Mouse (Mus musculus): ENCODE data around the gene Dock4.

Dock4 gene

DNA sequence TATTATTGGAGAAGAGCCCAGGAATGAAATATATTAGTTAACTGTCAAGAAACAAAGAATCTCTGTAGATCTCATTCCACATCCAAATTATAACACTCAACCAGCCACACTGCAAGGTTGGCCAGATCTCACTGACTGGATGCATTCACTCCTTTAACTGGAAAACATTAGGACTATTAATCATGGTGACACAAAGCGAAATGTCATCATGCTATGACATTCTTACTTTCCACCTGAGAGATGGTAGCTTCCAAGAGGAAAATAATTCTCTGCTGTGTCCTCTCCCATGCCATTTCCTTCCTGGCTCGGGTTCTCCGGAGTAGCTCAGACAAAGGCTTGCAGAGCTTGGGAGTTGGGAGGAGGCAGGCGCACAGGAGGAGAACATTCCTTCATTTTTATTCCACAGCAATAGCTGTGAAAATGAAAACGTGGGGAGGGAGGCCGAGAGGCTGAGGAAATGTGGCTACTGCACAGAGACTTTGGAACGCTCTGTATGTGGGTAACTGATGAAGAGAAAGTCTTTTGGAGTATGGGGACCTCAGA is 17.0 kb downstream of the Dock4 start:
- DNase-seq (ENCODE audit: low read depth, low spot score): no peak

DNA sequence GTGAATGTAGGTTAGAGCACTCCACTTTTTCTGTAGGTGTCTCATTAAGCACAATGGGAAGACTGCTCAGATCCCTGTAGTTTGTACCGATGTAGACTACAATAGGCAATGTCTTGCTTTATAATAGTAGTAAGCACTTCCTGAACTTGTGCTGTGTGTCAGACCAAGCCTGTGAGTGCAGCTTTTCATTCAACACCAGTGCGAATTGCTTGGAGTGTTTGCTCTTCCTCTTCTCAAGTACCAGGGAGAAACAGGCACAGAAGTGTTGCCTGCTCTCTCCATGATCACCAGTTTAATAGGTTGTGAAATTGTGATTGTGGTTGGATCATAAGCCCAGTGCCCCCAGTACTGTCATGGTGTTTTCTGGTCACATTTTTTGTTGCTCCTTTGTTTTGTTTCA is 18.1 kb downstream of the Dock4 start:
- no peak for DNase-seq (ENCODE audit: low read depth, low spot score)

DNA sequence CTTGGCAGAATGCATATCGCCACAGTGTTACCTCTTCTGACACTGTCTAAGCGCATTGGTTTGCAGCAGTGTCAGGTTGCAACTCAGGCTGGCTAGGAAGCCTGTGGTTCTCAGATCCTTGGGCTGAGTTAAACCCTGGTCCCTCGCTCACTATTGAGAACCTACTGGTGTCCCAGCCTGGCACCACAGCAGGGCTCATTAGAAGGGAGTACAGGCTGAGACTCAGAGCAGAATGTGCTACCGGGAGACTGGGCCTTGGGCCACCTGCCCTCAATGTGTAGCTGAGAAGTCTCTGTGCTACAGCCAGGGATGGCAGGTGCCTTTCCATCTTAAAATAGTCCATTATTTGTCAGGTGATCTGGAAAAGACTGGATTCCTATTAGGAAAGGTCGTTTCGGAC is 18.5 kb downstream of the Dock4 start:
- DNase-seq (ENCODE audit: low read depth, low spot score): no peak

DNA sequence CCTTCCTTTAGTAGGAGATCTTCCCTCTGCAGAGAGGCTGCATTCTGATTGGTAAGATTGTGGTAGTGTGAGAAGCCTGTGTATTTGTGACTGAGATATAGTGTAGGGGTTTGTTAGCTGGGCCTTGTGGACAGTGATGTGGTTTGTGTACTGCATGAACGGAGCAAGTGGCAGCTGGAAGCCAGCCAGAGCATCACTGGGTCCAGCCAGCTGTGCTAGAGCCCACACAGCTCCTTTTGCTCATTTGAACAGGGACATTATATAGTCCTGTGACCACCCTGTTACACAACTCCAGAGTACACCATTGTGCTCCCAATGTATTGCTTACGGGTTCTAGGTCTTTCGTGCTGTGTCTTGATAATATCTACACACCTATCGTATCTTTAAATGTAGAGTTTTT is 22.5 kb downstream of the Dock4 start:
- no peak for DNase-seq (ENCODE audit: low read depth, low spot score)

DNA sequence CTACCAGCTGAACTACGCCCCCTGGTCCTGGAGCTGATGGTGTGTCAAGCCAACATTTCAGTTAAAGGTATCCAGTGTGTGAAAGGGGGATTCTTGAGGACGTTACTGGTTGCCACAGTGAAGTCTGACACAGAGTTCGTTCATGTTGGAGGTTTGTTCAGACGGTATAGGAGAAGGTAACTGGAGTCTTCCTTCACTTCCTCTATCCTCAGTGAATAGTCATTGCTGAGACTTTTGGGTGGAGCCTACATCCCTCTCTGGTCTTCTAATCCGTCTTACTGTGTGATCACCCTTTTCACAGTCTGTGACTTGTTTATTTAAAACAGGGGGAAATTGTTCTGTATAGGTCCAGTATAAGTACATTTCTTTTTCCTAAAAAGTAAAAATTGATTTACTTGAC is 23.3 kb downstream of the Dock4 start:
- DNase-seq (ENCODE audit: low read depth, low spot score): no peak

DNA sequence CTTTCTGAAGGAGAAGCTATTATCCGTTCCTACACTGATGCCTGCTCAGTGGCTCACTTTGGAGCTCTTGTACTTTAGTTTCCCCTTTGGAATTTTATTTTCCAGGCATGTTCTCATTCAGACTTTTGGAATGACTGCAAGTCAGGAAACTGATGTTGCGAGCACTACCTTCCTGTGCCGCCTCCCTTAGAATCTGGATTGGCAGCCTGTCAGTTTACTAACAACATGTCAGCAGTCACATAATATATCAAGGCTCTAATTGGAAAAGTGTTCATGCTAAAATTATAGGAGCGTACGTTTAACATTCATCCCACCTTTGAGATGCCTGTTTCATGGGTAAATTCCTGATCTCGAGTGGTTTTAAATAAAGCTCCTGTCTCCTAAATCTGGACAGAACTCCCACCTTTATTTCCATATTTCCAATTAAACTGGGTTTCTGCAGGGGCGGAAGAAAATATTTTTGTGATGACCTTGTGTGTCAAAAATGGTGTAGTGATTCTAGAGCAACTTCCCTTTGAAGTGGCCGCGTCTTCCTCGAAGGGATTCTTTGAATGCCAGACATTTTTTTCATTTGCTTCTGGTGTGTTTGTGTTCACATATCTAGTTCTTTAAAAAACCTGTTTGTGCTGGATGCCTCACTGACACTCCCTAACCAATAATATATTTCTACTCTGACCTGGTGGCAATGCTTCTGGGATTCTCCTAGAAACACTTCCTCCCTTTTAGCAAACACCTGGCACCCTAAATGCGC is 26.1 kb downstream of the Dock4 start:
- DNase-seq (ENCODE audit: low read depth, low spot score): no peak

DNA sequence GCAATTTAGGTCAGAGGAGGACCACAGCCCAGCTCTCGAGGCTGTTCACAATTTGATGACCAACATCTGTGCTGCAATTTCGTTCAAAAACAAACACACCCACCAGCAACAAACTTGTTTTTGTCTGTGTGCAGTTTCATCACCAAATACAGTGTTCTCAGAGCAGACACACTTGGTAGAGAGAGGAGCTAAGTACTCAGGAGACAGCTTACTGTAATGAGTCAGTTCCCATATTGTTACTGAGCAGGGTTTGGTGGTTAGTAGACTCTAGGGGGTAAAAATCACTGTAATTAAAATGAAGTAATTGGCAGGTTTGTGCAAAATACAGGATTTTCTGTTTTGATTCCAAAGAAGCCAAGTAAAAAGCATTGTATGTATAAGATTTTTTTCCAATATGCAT is 28.0 kb downstream of the Dock4 start:
- no peak for DNase-seq (ENCODE audit: low read depth, low spot score)

DNA sequence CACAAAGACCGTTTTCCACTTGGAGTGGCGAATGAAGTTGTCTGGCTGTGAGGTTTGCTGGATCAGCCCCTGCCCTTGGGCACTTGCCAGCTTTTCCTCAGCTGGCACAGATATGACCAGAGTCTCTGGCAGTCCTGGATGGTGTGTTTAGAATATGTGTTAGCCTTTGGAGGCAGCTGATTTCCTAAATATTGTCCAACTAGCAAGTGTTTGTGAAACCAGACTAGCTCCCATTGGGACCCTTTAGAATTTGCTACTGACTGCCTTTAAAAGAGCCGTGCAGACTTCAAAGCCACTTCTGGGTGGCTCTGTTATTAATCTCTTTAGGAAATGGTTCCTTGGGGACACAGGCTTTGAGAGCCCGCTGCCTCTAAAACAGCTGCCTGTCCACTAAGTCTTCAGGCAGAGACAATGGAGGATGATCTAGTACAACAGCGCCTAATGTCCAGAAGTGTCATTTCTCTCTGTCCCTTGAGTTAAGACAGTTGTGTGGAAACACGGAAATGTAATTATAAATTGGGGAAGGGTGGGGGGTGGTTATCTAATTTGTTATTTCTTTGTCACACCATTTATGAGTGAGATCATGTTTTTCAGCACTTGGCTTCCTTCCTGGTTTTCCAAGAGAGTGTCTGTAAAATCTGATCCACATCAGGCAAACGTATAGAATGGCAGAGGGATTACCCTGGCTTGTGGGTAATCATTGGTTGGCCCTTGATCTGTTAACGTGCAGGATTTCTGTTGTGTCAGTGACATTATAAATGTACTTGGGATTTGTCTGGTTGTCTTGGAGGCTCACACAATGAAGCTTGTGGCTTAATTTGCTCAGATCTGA is 32.1 kb downstream of the Dock4 start:
- no peak for DNase-seq (ENCODE audit: low read depth, low spot score)

DNA sequence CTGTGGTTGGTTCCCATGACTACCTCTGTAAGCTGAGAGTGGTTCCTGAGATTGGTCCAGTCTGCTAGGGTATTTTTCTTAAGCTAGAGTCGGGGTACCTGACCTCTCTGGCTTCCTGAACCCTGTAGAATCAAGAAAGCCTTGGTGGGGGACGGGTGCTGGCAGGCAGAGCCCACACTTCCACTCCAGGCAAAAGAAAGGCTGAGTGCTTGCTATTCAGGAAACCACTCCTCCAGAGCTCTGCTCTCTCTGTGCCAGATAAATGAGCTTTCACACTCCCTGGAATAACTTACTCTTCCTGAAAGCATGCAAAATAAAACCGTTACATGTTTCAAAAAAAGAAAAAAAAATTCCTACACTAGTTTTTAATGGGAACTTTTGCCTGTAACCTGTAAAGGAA is 38.5 kb downstream of the Dock4 start:
- DNase-seq (ENCODE audit: low read depth, low spot score): peak; percentile 60

DNA sequence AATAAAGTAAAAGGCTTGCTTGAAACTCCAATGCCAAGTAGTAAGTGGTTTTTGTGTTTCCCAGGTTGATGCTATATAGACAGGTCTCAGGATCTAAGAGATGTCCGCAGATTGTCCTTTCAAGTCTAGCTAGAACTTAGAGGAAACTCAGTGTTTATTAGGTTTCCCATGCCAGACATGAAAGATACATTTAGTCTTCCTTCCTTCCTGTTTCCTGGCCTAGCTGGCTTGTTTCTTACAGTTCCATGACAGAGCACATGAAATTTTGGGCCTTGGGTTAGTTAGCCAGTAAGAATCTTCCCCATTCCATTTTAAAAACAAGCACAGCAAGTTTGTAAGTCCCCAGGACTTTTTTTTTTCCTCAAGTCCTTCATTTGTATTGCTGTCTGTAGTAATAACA is 39.5 kb downstream of the Dock4 start:
- no peak for DNase-seq (ENCODE audit: low read depth, low spot score)

DNA sequence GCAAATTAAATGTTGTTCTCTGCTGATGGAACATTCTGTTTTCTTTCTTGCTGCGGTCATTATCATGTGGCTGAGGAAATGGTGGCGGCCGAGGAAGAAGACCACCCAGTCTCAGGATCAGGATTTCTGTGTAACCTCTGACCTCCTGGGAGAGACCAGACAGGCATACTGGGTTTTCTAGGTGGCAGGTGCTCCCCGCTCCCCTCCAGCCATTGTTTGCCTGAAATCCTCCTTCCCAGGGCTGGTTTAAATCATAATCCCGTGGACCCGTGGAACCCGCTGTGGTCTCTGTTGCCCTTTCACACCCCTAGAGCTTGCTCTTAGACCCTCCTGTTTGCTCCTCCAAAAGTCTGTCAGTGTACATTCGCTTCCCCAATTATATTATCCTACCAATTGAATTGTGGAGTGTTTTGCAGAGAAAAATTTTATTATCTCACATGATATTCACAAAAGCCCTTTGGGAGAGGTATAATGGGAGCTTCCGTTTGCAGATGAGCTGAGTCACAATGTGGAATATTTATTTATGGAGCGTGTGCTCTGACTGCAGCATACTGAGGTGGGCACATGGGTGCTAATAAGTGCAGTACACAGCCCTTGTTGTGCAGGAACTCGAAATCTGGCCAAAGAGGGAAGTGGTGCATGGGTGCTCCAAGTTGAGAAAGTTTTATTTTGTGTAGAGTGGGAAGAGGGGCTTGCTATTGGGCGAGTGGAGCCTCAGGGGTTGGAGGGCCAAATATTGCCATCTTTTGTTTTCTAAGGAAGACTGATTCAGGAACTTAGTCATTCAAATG is 40.5 kb downstream of the Dock4 start:
- DNase-seq (ENCODE audit: low read depth, low spot score): no peak

DNA sequence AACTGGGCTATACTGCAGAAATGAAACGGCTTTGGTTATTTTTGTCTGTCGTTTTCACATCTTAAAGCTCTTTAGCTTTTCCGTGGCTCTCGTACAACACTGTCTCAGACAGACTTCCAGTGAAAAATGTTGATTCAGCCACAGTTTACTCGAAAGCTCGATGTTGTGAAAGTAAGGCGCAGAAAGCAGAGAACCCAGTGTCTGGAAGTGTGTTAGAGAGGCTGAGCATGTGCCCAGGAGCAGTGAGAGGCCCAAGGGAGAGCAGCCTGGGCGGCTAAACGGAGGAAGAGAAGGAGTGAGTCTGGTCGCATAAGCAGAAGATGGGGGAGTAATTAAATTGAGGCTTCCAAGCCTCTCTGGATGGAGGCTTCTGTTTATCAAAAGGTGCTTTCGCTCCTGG is 50.6 kb downstream of the Dock4 start:
- no peak for DNase-seq (ENCODE audit: low read depth, low spot score)

DNA sequence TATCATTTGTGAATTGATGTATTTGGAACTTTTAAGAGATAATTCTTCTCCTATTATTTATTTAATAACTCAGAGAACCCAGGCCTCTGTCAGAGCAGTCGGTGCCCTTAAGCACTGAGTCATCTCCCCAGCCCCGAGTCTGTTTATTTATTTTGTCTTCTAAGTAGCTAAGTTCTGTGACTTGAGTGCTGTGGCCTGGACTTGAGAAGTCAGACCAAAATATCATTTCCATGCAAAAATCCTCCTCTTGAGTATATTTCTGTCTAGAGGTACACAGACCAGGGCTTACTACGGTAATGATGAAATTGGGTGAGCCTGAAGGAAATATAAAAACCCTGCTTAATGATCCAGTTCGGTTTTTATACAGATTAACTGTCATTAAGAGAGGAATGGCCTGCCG is 52.1 kb downstream of the Dock4 start:
- DNase-seq (ENCODE audit: low read depth, low spot score): no peak

DNA sequence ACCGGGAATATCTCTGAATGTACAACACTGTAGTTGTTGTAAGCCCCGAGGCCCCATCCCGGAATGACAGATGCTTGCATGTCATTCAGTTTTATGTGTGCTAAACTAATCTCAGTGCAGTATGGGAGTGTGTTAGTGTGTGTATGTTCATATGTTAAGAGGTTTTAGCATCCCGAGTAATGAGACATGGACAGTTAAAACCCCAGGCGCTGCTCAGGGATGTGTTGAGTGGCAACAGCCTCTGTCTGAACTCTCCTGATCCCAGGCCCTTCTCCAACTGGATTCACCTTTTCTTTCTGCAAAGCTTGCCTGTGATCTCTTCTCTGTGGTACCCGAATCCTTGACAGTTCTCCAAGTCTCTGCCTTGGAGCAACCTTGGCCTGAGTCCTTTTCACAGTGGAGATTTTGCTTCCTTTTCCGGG is 52.5 kb downstream of the Dock4 start:
- DNase-seq (ENCODE audit: low read depth, low spot score): no peak

DNA sequence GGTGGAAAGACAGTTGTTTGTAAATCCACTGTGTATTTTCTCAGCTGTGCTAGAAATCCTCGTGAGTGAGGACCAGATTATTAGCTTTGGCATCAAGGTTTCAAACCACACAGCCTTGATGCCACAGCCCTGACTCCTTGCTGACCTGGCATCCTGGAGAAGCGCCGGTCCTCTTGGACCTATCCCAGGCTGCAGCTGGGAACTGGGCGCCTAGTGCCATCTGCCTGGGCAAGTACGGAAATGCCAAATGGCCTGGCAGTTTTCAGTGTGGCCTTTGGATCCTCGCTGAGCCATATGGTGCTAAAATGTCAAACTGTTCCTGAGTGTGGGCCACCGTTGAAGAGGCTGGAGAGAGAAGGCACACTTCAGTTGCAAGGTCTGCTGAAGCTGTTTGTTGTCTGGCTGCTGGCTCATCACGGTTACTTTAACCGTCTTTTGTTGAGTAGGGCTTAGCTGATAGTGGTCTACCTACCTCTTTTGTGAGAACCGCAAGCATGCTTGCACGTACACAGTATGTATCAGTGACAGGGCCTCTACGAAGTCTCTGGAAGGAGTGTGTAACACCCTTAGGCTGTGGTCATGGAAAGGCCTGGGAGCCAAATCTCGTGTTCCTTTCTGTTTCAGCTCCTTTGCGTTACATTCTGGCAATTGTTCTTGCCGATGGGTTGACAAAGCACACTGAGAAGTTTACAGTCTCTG is 53.3 kb downstream of the Dock4 start:
- no peak for DNase-seq (ENCODE audit: low read depth, low spot score)

DNA sequence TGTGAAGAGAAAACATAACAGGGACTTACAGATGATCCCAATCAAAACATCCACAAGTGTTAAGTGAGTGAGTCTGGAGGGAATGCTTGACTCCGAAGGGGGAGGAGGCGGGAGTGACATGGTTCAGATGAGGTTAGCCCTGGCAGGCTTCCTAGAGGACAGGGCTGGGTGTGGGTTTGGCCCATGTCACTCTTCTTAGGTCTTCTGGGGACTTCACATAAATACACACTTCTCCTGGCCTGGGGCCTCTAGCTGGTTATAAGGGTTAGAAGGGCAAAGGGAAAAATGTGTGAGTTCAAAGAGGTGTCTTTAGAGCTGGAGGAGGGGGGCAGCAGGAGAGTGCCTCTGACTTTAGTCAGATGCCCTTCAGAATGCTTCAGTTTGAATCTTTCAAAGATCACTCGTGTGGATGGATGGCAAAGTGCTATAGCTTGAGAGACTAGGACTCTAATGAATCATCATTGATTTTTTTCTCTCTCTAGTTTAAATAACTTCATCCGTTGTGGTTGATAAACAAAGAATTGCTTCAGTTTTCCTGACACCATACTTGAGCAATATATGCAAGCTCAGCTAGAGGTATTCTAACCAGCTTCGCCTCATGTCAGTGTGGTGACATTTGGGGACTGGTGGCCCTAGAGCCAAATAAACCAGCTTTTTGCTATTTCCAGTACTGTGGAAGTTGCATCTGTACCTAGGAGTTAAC is 54.0 kb downstream of the Dock4 start:
- no peak for DNase-seq (ENCODE audit: low read depth, low spot score)

DNA sequence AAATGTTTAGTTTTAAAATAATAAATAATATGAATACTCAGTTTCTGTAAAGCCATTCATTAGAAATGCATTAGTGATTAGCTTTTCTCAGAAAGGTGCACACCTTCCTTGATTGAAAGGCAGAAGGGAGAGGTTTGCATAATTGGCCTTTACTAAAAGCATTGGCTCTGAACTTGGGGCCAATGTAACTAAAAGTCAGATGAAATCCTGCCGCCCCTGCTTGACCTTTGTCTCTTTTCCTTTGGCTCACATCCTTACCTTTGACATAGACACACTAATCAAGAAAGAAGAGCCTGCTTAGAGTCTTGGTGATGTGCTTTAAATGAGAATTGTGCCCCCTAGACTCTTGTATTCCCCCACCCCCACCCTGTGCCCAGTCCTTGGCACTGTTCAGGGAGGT is 55.4 kb downstream of the Dock4 start:
- no peak for DNase-seq (ENCODE audit: low read depth, low spot score)

DNA sequence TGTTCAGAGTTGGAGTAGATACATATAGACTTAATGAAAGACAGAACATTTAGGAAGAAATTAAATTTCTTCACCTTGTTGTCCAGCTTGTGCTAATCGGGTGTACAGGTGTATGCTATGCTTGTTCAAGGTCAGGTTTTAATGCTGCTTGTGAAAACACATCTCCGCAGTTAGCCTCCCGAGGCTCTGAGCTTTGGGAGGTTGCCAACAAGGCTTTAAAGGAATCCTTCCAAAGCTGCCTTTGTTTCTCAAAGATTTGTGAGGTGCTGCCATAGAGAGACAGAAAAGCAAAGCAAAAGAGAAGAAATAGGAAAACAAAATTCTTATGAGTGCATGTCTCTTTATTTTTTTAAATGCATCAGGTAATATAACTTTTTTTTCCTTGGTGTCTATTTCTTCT is 57.8 kb downstream of the Dock4 start:
- no peak for DNase-seq (ENCODE audit: low read depth, low spot score)

DNA sequence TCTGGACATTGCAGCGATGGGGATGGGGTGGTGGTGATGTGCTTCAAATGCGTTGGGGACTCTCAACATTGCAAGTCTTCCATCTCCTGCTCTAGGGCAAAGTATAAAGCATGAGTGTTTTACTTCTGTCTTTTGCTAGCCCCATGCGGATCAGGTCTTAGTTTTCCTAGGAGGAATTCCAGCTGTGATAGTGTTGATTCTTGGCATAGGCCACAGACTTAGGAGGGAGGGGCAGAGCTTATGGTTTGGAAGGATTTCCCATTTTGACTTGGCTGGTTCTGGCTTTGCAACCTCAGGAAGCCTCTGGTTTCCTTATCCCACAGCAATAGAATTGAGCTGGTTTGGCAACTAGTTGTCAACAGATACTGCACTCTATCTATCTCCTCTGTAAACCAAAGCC is 58.9 kb downstream of the Dock4 start:
- DNase-seq (ENCODE audit: low read depth, low spot score): no peak

DNA sequence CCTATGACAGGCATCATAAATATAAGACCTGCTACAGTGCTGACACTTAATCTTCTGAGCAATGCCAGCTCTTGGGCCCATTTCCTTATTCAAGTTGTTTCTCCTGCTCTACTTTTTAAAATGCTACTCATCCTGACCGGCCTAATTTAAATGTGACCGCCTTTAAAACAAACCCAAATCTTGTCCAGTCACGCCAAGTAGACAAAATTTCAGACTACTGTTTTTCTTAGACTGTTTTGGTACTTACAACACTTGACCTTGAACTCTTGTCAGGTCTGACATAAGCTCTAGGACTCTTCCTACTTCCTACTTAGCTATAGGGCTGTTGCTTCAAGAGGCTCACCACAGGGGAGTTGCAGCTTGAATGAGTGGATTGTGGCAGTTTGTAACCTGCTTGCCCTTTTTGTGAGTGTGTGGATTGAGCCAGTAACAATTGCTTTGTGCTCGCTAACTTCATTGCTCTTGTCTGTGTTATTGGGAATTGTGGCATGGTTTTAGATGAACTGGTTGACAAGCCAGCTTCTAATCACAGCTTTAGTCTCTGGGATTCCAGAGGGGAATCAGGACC is 62.2 kb downstream of the Dock4 start:
- no peak for DNase-seq (ENCODE audit: low read depth, low spot score)

DNA sequence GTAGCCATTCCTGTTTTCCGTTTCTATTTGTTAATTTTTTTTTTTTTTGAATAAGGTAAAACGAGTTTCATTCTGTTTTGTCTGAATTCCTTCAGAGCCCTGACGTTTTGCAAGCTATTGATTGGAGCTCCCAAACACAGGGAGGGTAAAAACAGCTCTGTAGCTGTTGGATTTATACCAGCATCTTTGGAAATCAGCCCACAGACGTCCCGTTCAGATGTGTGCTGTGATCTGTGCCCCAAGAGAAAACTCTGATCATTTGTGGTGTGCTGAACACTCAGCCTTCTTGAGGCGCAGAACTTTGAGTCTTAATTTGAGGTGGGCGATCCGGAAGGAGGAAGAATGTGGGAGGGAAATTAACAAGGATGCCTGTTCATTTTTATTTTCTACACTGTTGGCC is 62.7 kb downstream of the Dock4 start:
- DNase-seq (ENCODE audit: low read depth, low spot score): no peak

All from telencephalon, adult 2 months (tissue).